Mouse (Mus musculus) naive thymus-derived CD4-positive, alpha-beta T cell, adult 2 months (primary cell): ENCODE data around the gene Duxbl2.
"Not testable (repeated sequence)": the region's sequence is repeated elsewhere in the genome, so short reads cannot be mapped to it uniquely, and the experiment has no call there.

Experiments
- DNase-seq: peaks from one replicate; pipeline ENCODE4 v3.0.0-alpha.2; 2011; ENCODE audit warnings: low read depth

The Duxbl2 gene

GRCm38 (mm10) chr14:26118150-26118549, at the start of gene Duxbl2:
TSS of gene Duxbl2 (plus strand) at chr14:26118349.
- not testable (repeated sequence) for DNase-seq

DNA sequence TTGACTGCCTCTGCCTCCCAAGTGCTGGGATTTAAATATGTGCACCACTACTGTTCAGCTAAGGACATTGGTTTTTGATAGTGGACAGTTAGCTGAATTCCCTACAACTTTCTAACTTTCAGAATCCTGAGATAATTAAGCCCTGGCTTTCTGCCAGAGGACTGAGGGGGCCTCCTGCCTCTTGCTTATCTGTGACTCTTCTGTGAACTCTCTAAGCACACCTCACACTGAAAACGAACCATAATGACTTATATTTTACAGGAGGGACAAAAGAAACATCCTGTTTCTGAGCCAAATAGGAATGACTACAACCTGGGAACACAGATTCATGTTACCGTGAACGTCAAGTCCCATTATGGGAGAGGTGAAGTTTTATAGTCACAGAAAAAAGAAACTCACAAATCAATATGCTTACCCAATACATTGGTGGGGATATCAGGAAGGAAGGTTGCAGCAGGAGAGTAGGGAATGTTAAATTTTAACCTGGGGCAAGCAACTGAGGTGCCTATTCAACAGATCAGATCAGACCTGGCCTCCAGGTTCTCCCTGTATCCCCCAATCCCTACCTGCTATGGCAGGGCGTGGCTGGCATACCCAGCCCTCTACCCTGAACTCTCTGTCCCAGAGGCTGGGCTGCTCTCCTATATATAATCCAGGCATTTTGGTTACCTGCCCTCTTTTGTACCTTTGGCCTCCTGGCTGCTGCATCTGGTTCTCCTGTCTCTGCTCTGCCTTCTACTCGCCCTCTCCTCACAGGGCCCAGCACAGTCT, 41.3 kb upstream of the Duxbl2 start:
- not testable (repeated sequence) for DNase-seq

- DNase-seq = not testable (repeated sequence)
These were observed 36.9 kb upstream of the Duxbl2 start, which contains the start of gene Cphx2 for GRCm38 (mm10) chr14:26081216-26081615. TSS of gene Cphx2 (plus strand) at chr14:26081516.

- not testable (repeated sequence) for DNase-seq
These were observed 36.2 kb upstream of the Duxbl2 start, which contains the start of gene Cphx3 for GRCm38 (mm10) chr14:26081997-26082396. TSS of gene Cphx3 (plus strand) at chr14:26082297.

- not testable (repeated sequence) for DNase-seq
These were observed 20.5 kb upstream of the Duxbl2 start for GRCm38 (mm10) chr14:26097622-26098021.

GRCm38 (mm10) chr14:26118550-26119000, 426 bp downstream of the Duxbl2 start:
- DNase-seq = not testable (repeated sequence)

- DNase-seq = not testable (repeated sequence)
These were observed 946 bp downstream of the Duxbl2 start for GRCm38 (mm10) chr14:26119095-26119494.

- not testable (repeated sequence) for DNase-seq
These were observed 28.9 kb downstream of the Duxbl2 start for GRCm38 (mm10) chr14:26147095-26147494.

DNA sequence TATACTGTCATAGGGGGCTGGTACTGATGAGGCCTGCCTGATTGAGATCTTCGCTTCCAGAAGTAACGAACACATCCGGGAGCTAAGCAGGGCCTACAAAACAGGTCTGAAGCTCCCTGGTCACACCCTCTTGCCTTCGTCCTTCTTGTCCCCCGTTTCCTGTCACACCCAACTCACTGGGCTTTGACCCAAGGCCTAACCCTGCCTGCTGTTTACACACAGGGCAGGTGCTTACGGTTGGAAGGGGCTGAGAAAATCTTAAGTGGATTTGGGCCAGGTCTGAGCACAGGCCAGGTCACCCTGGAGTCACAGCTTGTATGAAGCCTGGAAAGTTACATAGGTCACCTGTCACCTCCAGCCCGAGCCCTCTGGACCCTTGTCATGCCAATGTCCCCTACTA, 37.9 kb downstream of the Duxbl2 start:
- not testable (repeated sequence) for DNase-seq

- DNase-seq = not testable (repeated sequence)
These were observed 43.0 kb downstream of the Duxbl2 start for GRCm38 (mm10) chr14:26161156-26161555.

DNA sequence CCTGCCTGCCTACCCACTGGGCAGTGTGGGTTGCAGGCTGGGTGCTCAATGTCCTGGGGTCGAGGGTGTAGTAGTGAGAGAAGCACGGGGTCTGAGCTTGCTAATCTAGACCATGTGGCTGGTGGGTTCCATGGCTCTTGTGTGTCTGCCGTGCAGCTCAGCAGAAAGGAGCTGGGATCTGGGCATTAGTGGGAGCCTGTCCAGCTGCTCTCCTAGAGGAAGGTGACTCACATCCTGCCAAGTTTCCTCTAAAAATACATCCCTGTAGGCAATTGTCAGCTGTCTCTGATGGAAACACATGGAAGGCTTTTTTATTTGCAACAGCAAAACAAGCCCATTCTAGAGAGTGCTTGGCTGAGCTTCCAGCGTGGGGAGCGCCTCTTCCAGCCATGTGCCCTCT, 44.3 kb downstream of the Duxbl2 start:
- not testable (repeated sequence) for DNase-seq

DNA sequence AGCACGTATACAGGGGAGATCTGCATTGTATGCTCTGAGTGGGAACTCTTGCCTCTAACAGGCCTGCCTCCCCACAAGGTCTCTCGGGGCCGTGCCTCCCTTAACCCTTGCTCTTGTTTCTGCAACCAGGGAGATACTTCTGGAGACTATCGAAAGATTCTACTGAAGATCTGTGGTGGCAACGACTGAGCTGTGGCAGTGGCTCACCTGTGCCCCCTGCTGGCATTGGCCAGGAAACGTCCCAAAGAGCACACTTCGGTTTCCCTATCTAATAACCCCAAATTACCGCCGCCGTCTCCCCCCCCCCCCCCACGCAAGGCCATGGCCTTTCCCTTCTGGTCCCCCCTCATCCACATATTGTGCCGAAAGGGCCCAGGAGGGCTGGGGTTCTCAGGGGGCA, 47.1 kb downstream of the Duxbl2 start:
- DNase-seq = not testable (repeated sequence)

DNA sequence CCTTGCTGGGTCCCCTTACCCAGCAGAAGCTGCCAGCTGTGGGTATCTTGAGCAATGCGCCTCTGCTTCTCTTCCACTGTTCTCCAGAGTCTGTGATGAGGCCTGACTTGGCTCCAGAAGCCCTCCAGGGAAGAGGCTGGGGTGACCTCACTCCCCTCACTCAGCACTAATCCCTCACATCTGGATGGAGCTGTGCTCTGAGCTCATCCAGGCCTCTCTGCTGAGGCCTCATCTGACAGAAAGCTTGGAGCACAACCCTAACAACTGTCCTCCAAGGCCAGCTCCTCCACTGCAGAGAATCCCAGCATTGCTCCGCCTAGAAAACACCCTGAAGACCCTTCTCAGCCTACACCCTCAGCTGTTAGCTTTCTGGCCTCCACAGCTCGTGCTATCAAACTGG, 55.8 kb downstream of the Duxbl2 start:
- not testable (repeated sequence) for DNase-seq

DNA sequence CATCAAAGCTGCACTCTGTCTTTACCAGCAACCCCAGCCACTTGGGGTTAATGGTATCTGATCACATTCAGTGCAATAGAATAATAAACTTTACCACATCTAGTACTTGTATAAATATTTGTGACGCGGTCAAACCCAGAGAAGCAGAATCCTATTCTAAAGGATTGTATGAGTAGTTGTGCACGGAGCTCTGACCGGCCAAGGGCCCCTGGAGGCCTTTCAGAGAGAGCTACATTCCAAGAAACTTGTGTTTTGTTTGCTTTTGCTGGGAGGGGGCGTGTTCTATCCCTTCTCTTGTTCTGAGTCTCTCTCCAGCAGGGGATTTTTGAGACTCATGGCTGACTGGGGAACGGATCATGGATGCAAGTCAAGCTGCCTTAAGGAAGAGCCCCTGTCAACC, 56.9 kb downstream of the Duxbl2 start:
- not testable (repeated sequence) for DNase-seq
